Mouse (Mus musculus): Measurements from ENCODE around the gene Nosip. TPM values are rescaled to one million over a fixed set of nuclear protein-coding genes. Genes with fewer than 3 reads are reported as not detected.

The Nosip gene
- polyA plus RNA-seq, 1 experiment from 2014 or later, result 58.9 TPM

- Histone ChIP-seq H3K27ac (ENCODE audit: low read depth, low read length) (no peak overlapping the region), H3K9me3 (replicated peaks; ENCODE audit: control insufficient read depth, low read length) (no peaks in the 10 kb centered on the region; the same call in 1 of the 2 replicates), H3K4me3 (ENCODE audit: low read depth, low read length) (no peak overlapping the region), H3K27me3 (ENCODE audit: control insufficient read depth, insufficient read depth, low read length) (no peaks in the 10 kb centered on the region), H3K36me3 (ENCODE audit: control insufficient read depth, insufficient read depth, low read length) (peaks cover 41% of the 10 kb centered on the region), H3K4me1 (ENCODE audit: control insufficient read depth, insufficient read depth, low read length) (no peaks in the 10 kb centered on the region), H3K9ac (ENCODE audit: low read depth, low read length) (0 out of 2 replicates have a peak overlapping the region, but pooled peaks have one; percentile 16), H3K4me2 (no peak overlapping the region)
- 76% methylated on average over 22 of the region's 22 CpGs for WGBS (ENCODE audit: insufficient replicate concordance)
- no peak for ATAC-seq (replicated peaks; ENCODE audit: insufficient number of reproducible peaks, low FRiP score, low TSS enrichment)
Measured at GRCm38 (mm10) chr7:45083300-45083890, 21.2 kb downstream of the Nosip start.

- H3K4me2 ChIP-seq, result no peak overlapping the region
- H3K9me3 ChIP-seq (replicated peaks; ENCODE audit: control insufficient read depth, low read length), result no peaks in the 10 kb centered on the region; the same call in 1 of the 2 replicates
- H3K4me3 ChIP-seq (ENCODE audit: low read depth, low read length), result no peak overlapping the region
- no peaks in the 10 kb centered on the region for H3K27me3 ChIP-seq (ENCODE audit: control insufficient read depth, insufficient read depth, low read length)
- H3K4me1 ChIP-seq (ENCODE audit: control insufficient read depth, insufficient read depth, low read length), result peaks cover 7% of the 10 kb centered on the region; the same call in 1 of the 2 replicates
- H3K9ac ChIP-seq (ENCODE audit: low read depth, low read length), result no peak overlapping the region
- peaks cover 47% of the 10 kb centered on the region for H3K36me3 ChIP-seq (ENCODE audit: control insufficient read depth, insufficient read depth, low read length)
- H3K27ac ChIP-seq (ENCODE audit: low read depth, low read length), result no peak overlapping the region
- WGBS (ENCODE audit: insufficient replicate concordance), result 73% methylated on average over 4 of the region's 4 CpGs
- no peak for ATAC-seq (replicated peaks; ENCODE audit: insufficient number of reproducible peaks, low FRiP score, low TSS enrichment)
Measured at GRCm38 (mm10) chr7:45086084-45086483, 23.9 kb downstream of the Nosip start.

GRCm38 (mm10) chr7:45088597-45088996 lies 26.4 kb downstream of the Nosip start:
- Histone ChIP-seq H3K36me3 (ENCODE audit: control insufficient read depth, insufficient read depth, low read length) (peaks cover 39% of the 10 kb centered on the region), H3K4me2 (no peak overlapping the region), H3K4me3 (ENCODE audit: low read depth, low read length) (no peak overlapping the region), H3K27me3 (ENCODE audit: control insufficient read depth, insufficient read depth, low read length) (no peaks in the 10 kb centered on the region), H3K9me3 (replicated peaks; ENCODE audit: control insufficient read depth, low read length) (no peaks in the 10 kb centered on the region), H3K27ac (ENCODE audit: low read depth, low read length) (no peak overlapping the region), H3K9ac (ENCODE audit: low read depth, low read length) (no peak overlapping the region), H3K4me1 (ENCODE audit: control insufficient read depth, insufficient read depth, low read length) (peaks cover 12% of the 10 kb centered on the region; the same call in 1 of the 2 replicates)
- 85% methylated on average over 17 of the region's 17 CpGs for whole genome bisulfite sequencing (ENCODE audit: insufficient replicate concordance)
- ATAC-seq (replicated peaks; ENCODE audit: insufficient number of reproducible peaks, low FRiP score, low TSS enrichment), result no peak

- ATAC-seq (replicated peaks; ENCODE audit: insufficient number of reproducible peaks, low FRiP score, low TSS enrichment), result no peak
- 76% methylated on average over 13 of the region's 13 CpGs for WGBS (ENCODE audit: insufficient replicate concordance)
- peak overlapping the region; percentile 66; the same call in 1 of the 2 replicates for H3K4me3 ChIP-seq (ENCODE audit: low read depth, low read length)
Measured at GRCm38 (mm10) chr7:45090251-45090977, 28.2 kb downstream of the Nosip start.

GRCm38 (mm10) chr7:45091001-45091990 lies 29.1 kb downstream of the Nosip start:
- Histone ChIP-seq H3K27ac (ENCODE audit: low read depth, low read length) (peak overlapping the region; percentile 88), H3K9ac (ENCODE audit: low read depth, low read length) (peak overlapping the region; percentile 86), H3K27me3 (ENCODE audit: control insufficient read depth, insufficient read depth, low read length) (no peaks in the 10 kb centered on the region), H3K4me3 (ENCODE audit: low read depth, low read length) (peak overlapping the region; percentile 66), H3K9me3 (replicated peaks; ENCODE audit: control insufficient read depth, low read length) (no peaks in the 10 kb centered on the region), H3K36me3 (ENCODE audit: control insufficient read depth, insufficient read depth, low read length) (peaks cover 25% of the 10 kb centered on the region), H3K4me1 (ENCODE audit: control insufficient read depth, insufficient read depth, low read length) (peaks cover 12% of the 10 kb centered on the region; the same call in 1 of the 2 replicates), H3K4me2 (peak overlapping the region; percentile 86)
- ATAC-seq (replicated peaks; ENCODE audit: insufficient number of reproducible peaks, low FRiP score, low TSS enrichment), result peak; percentile 53
- WGBS (ENCODE audit: insufficient replicate concordance), result 9% methylated on average over 35 of the region's 35 CpGs

More at GRCm38 (mm10) chr7:45090251-45090977, 28.2 kb downstream of the Nosip start:
- Histone ChIP-seq H3K36me3 (ENCODE audit: control insufficient read depth, insufficient read depth, low read length) (peaks cover 32% of the 10 kb centered on the region), H3K9me3 (replicated peaks; ENCODE audit: control insufficient read depth, low read length) (no peaks in the 10 kb centered on the region), H3K27me3 (ENCODE audit: control insufficient read depth, insufficient read depth, low read length) (no peaks in the 10 kb centered on the region), H3K4me1 (ENCODE audit: control insufficient read depth, insufficient read depth, low read length) (peaks cover 12% of the 10 kb centered on the region; the same call in 1 of the 2 replicates), H3K9ac (ENCODE audit: low read depth, low read length) (peak overlapping the region; percentile 86; the same call in 1 of the 2 replicates), H3K4me2 (peak overlapping the region; percentile 86), H3K27ac (ENCODE audit: low read depth, low read length) (0 out of 2 replicates have a peak overlapping the region, but pooled peaks have one; percentile 88)

- peak within 1 kb of the TSS; percentile 86 for H3K4me2 ChIP-seq
- peak; percentile 91 for ATAC-seq (replicated peaks; ENCODE audit: insufficient number of reproducible peaks, low FRiP score, low TSS enrichment)
- H3K9me3 ChIP-seq (replicated peaks; ENCODE audit: control insufficient read depth, low read length), result no peaks in the 10 kb centered on the region
- peak within 1 kb of the TSS; percentile 88 for H3K27ac ChIP-seq (ENCODE audit: low read depth, low read length)
- 0% methylated on average over 16 of the region's 16 CpGs for WGBS (ENCODE audit: insufficient replicate concordance)
- peaks cover 18% of the 10 kb centered on the region for H3K36me3 ChIP-seq (ENCODE audit: control insufficient read depth, insufficient read depth, low read length)
- H3K4me3 ChIP-seq (ENCODE audit: low read depth, low read length), result peak within 1 kb of the TSS; percentile 66
- H3K4me1 ChIP-seq (ENCODE audit: control insufficient read depth, insufficient read depth, low read length), result peaks cover 12% of the 10 kb centered on the region; the same call in 1 of the 2 replicates
- H3K9ac ChIP-seq (ENCODE audit: low read depth, low read length), result peak within 1 kb of the TSS; percentile 86
- no peaks in the 10 kb centered on the region for H3K27me3 ChIP-seq (ENCODE audit: control insufficient read depth, insufficient read depth, low read length)
Measured at GRCm38 (mm10) chr7:45092048-45092447, 29.8 kb downstream of the Nosip start, which contains the start of gene Rcn3. Rcn3 (minus strand) TSS chr7:45092221.

- 62% methylated on average over 12 of the region's 12 CpGs for WGBS (ENCODE audit: insufficient replicate concordance)
- Histone ChIP-seq H3K4me1 (ENCODE audit: control insufficient read depth, insufficient read depth, low read length) (peaks cover 12% of the 10 kb centered on the region; the same call in 1 of the 2 replicates), H3K9me3 (replicated peaks; ENCODE audit: control insufficient read depth, low read length) (no peaks in the 10 kb centered on the region), H3K9ac (ENCODE audit: low read depth, low read length) (no peak overlapping the region), H3K36me3 (ENCODE audit: control insufficient read depth, insufficient read depth, low read length) (peaks cover 9% of the 10 kb centered on the region), H3K4me2 (peak overlapping the region; percentile 22; the same call in 1 of the 2 replicates), H3K27me3 (ENCODE audit: control insufficient read depth, insufficient read depth, low read length) (no peaks in the 10 kb centered on the region), H3K4me3 (ENCODE audit: low read depth, low read length) (no peak overlapping the region), H3K27ac (ENCODE audit: low read depth, low read length) (peak overlapping the region; percentile 35)
- no peak for ATAC-seq (replicated peaks; ENCODE audit: insufficient number of reproducible peaks, low FRiP score, low TSS enrichment)
Measured at GRCm38 (mm10) chr7:45092828-45093515, 30.7 kb downstream of the Nosip start.
